Mouse (Mus musculus) limb, embryonic 14.5 days (tissue): ENCODE measurements around the gene Zfp114. TPM values are rescaled to one million over a fixed set of nuclear protein-coding genes. Genes with fewer than 3 reads are reported as not detected.

Experiments
- ATAC-seq: fragments of 200-750 bp; cut with Nextera tagmentation; 2 replicates; pipeline ENCODE4 v1.8.0; 2017; ENCODE audit warnings: low read depth, moderate number of reproducible peaks, moderate TSS enrichment; ENCODE audit not compliant: low FRiP score
- DNase-seq: peaks from one replicate; pipeline ENCODE4 v3.0.0-alpha.2; 2015; ENCODE audit warnings: low spot score
- H3K27ac ChIP-seq: fragments of 300-500 bp; sonication (generic); replicated peaks from 2 replicates; pipeline ENCODE4 v1.5.1; 2014; ENCODE audit warnings: low read depth, mild to moderate bottlenecking, low read length, moderate library complexity, mixed read lengths
- H3K27me3 ChIP-seq: fragments of 300-500 bp; sonication (generic); 2 replicates; pipeline ENCODE4 v1.6.1; 2014; ENCODE audit warnings: low read length, mixed read lengths; ENCODE audit not compliant: control insufficient read depth, insufficient read depth
- H3K36me3 ChIP-seq: fragments of 300-500 bp; sonication (generic); 2 replicates; pipeline ENCODE4 v1.6.1; 2014; ENCODE audit warnings: mild to moderate bottlenecking, low read length, moderate library complexity, mixed read lengths; ENCODE audit not compliant: control insufficient read depth, insufficient read depth
- H3K4me1 ChIP-seq: fragments of 300-500 bp; sonication (generic); 2 replicates; pipeline ENCODE4 v1.6.1; 2014; ENCODE audit warnings: antibody characterized with exemption, low read length, mixed read lengths; ENCODE audit not compliant: control insufficient read depth, insufficient read depth
- H3K4me2 ChIP-seq: fragments of 300-500 bp; sonication (generic); replicated peaks from 2 replicates; pipeline ENCODE4 v1.6.1; 2014; ENCODE audit warnings: low read depth, mild to moderate bottlenecking, low read length, moderate library complexity; ENCODE audit not compliant: severe bottlenecking
- H3K4me3 ChIP-seq: fragments of 300-500 bp; sonication (generic); replicated peaks from 2 replicates; pipeline ENCODE4 v1.5.1; 2014; ENCODE audit warnings: low read length
- H3K9ac ChIP-seq: fragments of 300-500 bp; sonication (generic); 2 replicates; pipeline ENCODE4 v1.6.1; 2014; ENCODE audit warnings: mild to moderate bottlenecking, low read depth, low read length, moderate library complexity; ENCODE audit not compliant: severe bottlenecking
- H3K9me3 ChIP-seq: fragments of 300-500 bp; sonication (generic); 2 replicates; pipeline ENCODE4 v1.6.1; 2016; ENCODE audit warnings: low read length; ENCODE audit not compliant: control insufficient read depth
- POLR2A ChIP-seq: fragments of 200-500 bp; IDR thresholded peaks from 2 replicates; pipeline ENCODE4 v1.8.0; 2012; ENCODE audit warnings: inconsistent platforms, mild to moderate bottlenecking, moderate library complexity, borderline replicate concordance; ENCODE audit not compliant: insufficient read depth, insufficient read length; ENCODE audit errors: extremely low read depth
- WGBS: fragments of 180-500 bp; shearing (Covaris S2); extraction: QIAGEN DNeasy Blood & Tissue Kit; methylation state at CpG from one replicate; pipeline ENCODE4 v1.1.7; 2014; 5-methylcytosine and 5-hydroxymethylcytosine counted together
- polyA plus RNA-seq, 2 experiments: library from polyadenylated mRNA; depleted of rRNA in 1 of 2; stranded (reverse) in 1 of 2; unstranded in 1 of 2; fragments of >200 nt; fragmentation: Nextera tagmentation in 1 of 2; extraction: Ambion mirVana in 1 of 2; gene quantifications; 2 replicates each; pipeline versions ENCODE4 v1.2.1 to v1.2.3; 2012 to 2014

Zfp114 gene
- polyA plus RNA-seq, 2 experiments, result 3.2 to 4.0 TPM

DNA sequence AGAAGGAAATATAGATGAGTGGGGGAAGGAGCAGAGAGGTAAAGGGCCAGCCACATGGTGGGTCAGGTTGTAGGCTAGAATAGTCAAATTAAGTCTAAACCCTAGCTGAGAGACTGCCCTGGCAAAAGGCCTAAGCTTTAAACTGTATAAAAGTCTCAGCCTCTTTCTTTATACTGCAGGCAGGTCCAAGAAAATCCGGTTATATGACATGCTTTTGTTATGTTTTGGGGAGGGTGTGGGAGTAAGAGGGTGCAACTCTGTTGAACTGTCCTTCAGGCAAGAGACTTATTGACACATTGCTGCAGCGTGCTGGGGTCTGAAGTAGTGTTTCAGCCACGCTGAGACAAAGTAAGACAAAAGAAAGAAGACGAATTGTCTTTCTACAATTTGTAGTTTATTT is 2.7 kb upstream of the Zfp114 start:
- Histone ChIP-seq H3K27ac (no peak overlapping the region), H3K36me3 (no peaks in the 10 kb centered on the region), H3K4me2 (no peak overlapping the region), H3K9me3 (no peaks in the 10 kb centered on the region), H3K27me3 (no peaks in the 10 kb centered on the region), H3K9ac (no peak overlapping the region), H3K4me1 (no peaks in the 10 kb centered on the region), H3K4me3 (no peak overlapping the region)
- ATAC-seq (no peak), DNase-seq (no peak)
- TF ChIP-seq POLR2A, result no peak
- WGBS, result 69% methylated on average over 4 of the region's 4 CpGs

DNA sequence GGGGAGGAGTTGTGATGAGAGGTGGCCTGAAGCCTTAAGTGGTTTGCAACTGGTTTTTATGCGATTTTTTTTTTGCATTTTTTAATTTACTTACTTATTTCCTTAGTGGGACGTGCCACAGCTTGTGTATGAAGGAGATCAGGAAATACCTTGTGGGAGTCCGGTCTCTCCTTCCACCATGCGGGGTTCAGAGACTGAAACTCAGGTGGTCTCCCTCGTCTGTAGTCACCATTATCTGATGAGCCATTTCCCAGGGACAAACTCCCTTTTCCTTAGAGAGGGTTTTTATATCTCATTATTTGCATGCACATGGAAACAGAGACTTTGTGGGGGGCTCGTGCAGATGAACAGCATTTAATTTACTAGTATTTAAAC is 464 bp downstream of the Zfp114 start:
- TF ChIP-seq POLR2A, result no peak
- DNase-seq (no peak), ATAC-seq (no peak; the same call in 1 of the 2 replicates)
- H3K9ac ChIP-seq, result peak overlapping the region; percentile 69
- H3K4me2 ChIP-seq, result peak overlapping the region; percentile 49
- H3K27me3 ChIP-seq, result no peaks in the 10 kb centered on the region
- H3K36me3 ChIP-seq, result no peaks in the 10 kb centered on the region
- no peak overlapping the region for H3K27ac ChIP-seq
- H3K4me1 ChIP-seq, result no peaks in the 10 kb centered on the region
- 51% methylated on average over 6 of the region's 6 CpGs for WGBS
- H3K9me3 ChIP-seq, result no peaks in the 10 kb centered on the region
- H3K4me3 ChIP-seq, result peak overlapping the region; percentile 57

DNA sequence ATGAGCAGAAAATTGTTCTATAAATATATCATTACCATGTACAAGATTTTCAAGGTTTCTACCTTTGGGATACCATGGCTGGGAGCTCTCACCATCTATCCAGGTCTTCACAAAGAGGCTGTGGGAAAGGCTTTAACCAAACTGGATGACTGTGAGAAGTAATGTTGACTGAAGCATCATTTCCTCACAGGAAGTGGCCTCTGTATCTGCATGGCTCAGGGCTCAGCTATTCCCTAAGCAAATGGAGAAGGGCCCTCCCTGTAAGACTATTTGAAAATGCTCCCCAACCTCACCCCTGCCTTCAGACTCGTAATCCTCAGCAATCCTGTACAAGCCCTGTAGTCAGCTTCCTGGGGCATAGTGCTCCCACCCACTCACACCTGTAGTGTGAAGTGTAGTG is 12.8 kb downstream of the Zfp114 start:
- Histone ChIP-seq H3K4me3 (no peak overlapping the region), H3K9ac (no peak overlapping the region), H3K4me1 (no peaks in the 10 kb centered on the region), H3K27me3 (no peaks in the 10 kb centered on the region), H3K4me2 (no peak overlapping the region), H3K27ac (no peak overlapping the region), H3K36me3 (no peaks in the 10 kb centered on the region), H3K9me3 (no peaks in the 10 kb centered on the region)
- WGBS, result 56% methylated on average over 1 of the region's 1 CpGs
- TF ChIP-seq POLR2A, result no peak
- ATAC-seq (no peak), DNase-seq (no peak)

DNA sequence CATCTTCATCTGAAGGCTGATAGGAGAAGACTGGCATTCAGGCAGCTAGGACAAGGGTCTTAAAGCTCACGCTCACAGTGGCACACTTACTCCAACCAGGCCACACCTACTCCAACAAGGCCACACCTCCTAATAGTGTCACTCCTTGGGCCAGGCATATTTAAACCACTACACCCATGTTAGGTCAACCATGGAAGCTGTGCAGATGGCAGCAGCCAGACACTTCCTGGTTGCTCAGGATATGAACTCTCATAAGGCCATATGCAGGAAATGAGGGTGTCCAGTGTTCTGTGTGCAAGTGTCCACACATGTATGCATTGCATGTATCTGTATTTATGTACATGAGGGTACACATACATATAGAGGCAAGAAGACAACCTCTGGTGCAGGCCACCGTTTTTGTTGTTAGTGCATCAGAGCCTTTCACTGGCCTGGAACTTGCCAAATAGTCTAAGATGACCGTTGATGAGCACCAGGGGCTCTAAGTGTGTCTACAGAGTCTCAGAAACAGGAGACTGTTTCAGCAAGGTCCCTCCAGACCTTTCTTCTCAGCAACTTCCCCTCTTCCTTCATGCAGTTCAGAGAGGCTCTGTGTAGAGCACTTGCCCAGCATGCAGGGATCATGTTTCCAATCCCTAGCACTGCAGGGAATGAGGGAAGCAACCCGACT is 14.2 kb downstream of the Zfp114 start:
- Histone ChIP-seq H3K4me3 (no peak overlapping the region), H3K9ac (no peak overlapping the region), H3K9me3 (0 out of 2 replicates have a peak, but pooled peaks cover 5% of the 10 kb centered on the region), H3K4me1 (no peaks in the 10 kb centered on the region), H3K36me3 (0 out of 2 replicates have a peak, but pooled peaks cover 3% of the 10 kb centered on the region), H3K27me3 (no peaks in the 10 kb centered on the region), H3K27ac (no peak overlapping the region), H3K4me2 (no peak overlapping the region)
- no peak for TF ChIP-seq POLR2A
- no peak for DNase-seq
- ATAC-seq, result no peak
- 64% methylated on average over 4 of the region's 4 CpGs for WGBS

DNA sequence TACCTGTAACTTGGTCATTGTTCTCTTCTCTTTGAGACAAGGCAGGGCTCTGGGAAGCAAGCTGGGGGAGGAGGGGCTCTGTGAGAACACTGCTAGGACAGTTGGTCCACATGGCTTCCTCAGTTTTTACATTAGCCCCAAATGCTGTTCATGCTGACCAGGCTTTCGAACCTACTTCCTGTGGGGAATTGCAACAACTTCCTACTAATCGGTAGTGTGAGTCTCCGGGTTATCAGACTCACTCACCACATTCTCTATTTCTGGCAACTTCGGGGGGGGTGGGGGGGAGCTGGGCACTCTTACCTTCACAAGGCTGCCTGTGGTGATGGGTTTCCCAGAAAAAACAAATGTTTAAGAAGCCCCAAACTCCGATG is 14.7 kb downstream of the Zfp114 start:
- no peak for ATAC-seq
- whole genome bisulfite sequencing, result 72% methylated on average over 5 of the region's 5 CpGs

More for the DNA sequence above, 14.7 kb downstream of the Zfp114 start:
- no peak overlapping the region for H3K9ac ChIP-seq
- H3K9me3 ChIP-seq, result peaks cover 10% of the 10 kb centered on the region; the same call in 1 of the 2 replicates
- no peak for DNase-seq
- H3K4me1 ChIP-seq, result no peaks in the 10 kb centered on the region
- no peak overlapping the region for H3K4me2 ChIP-seq
- no peaks in the 10 kb centered on the region for H3K27me3 ChIP-seq
- no peak for TF ChIP-seq POLR2A
- H3K36me3 ChIP-seq, result peaks cover 8% of the 10 kb centered on the region; the same call in 1 of the 2 replicates
- no peak overlapping the region for H3K27ac ChIP-seq
- no peak overlapping the region for H3K4me3 ChIP-seq
